Mouse (Mus musculus): ENCODE measurements at regions not wholly inside any gene's neighbourhood (a gene's known extent, or its start where the extent isn't known, plus 50 kb on each side); places are given as distances from the start of the nearest gene placed in this dataset.

DNA sequence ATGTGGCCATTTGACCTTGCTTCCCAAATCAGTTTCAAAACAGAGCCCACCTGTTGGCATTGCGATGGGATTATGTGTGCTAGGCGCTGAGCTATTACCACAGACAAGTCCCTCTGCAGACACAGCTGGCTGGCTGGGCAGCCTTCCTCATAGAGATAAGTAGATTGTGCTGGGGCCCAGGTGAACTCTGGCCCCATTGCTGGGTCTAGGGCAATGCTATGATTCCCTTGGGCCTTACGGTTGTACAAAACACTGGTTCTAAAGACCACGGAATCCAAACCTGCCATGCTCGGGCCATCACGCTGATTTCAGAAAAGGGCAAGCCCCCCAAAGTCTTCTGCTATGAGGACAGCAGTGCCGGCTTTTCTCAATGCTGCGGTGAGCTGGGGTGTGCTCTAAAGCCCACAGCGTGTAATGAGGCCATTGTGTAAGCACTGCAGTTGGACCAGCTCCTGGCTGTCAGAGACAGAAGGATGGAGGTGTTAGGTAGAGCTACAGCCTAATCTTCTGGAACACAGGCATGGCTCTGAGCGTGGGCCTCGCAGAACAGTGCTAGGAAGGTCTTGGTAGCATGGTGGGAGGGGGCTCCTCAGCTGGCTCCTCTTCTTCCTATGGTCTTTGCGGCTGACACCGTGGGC, 51.2 kb upstream of the Pitx1 start:
- TF ChIP-seq GATA1 (IDR thresholded peaks at IDR 0.05; ENCODE audit: borderline replicate concordance, low read length): no peak
- TF ChIP-seq FLI1 (IDR thresholded peaks at IDR 0.05; ENCODE audit: low read length): no peak

Data from megakaryocyte, embryonic 14.5 days (primary cell).